ENCODE assay signal across 7 mouse cellular contexts in the genomic region with DNA sequence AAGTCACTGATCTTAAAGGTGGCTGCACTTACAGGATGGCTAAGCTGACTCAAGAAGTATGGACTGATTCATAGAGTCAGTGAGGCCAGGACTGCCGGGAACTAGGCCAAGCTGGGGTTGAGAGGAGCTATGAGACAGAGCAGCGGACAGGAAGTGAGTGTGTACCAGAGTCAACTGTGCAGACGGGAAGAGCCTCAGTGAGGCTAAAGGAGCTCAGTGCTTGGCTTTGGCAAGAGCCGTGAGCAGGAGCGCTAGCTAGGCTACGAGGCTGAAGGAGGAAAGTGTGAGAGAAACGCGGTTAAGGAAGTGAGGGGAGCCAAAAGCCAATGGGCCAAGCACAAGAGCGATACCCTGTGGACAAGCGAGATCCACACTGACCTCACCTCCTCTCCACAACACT. TPM values are rescaled to one million over a fixed set of nuclear protein-coding genes. Genes with fewer than 3 reads are reported as not detected.
DNase-seq lines count a peak whose midpoint lies in the region; ATAC-seq lines count a peak whose summit lies in the region.

No protein-coding gene starts in this region.

- no peak overlapping the region for H3K4me3 ChIP-seq in kidney, embryonic 16.5 days (ENCODE audit: low read length)

- no peaks in the 10 kb centered on the region for H3K36me3 ChIP-seq in kidney, embryonic 16.5 days (ENCODE audit: insufficient read depth, low read length)

- no peak overlapping the region for H3K4me2 ChIP-seq in kidney, embryonic 16.5 days (replicated peaks; ENCODE audit: low read depth, low read length)

- WGBS in kidney, embryonic 16.5 days: 62% methylated on average over 10 of the region's 10 CpGs

- H3K27me3 ChIP-seq in kidney, embryonic 16.5 days (ENCODE audit: insufficient read depth, low read length): no peaks in the 10 kb centered on the region

- H3K4me1 ChIP-seq in kidney, embryonic 16.5 days (ENCODE audit: insufficient read depth, low read length): no peaks in the 10 kb centered on the region

- H3K9ac ChIP-seq in kidney, embryonic 16.5 days (replicated peaks; ENCODE audit: low read length): no peak overlapping the region

- DNase-seq in adrenal gland, postnatal 36 days: peak; percentile 73 to 76
- DNase-seq in gastrocnemius, postnatal 25 days: peak; percentile 31
- DNase-seq in lung, postnatal 4 days: peak; percentile 74 to 85
- no peak for DNase-seq in ovary, postnatal 36 days (ENCODE audit: low spot score)
- DNase-seq in layer of hippocampus, postnatal 10 days (ENCODE audit: low spot score in 2 of 2): no peak
- no peak for DNase-seq in frontal cortex, postnatal 25 days (ENCODE audit: low spot score in 2 of 2)

- no peaks in the 10 kb centered on the region for H3K9me3 ChIP-seq in kidney, embryonic 16.5 days (ENCODE audit: low read length)

- no peak overlapping the region for H3K27ac ChIP-seq in kidney, embryonic 16.5 days (ENCODE audit: low read length)

- ATAC-seq in kidney, embryonic 16.5 days (ENCODE audit: low FRiP score, low TSS enrichment): peak; percentile 84

RNA-seq across cellular contexts. Expression of a gene that starts 34.7 kb away (rescaled TPM):
- 10 to 100 TPM; 20.0 to 21.0 TPM for total RNA-seq in adrenal gland, postnatal 36 days (2021)
- total RNA-seq in gastrocnemius, postnatal 25 days (2021): 1 to 10 TPM; 5.6 to 6.7 TPM
- 19.7 and 20.5 TPM in 2 replicates for polyA plus RNA-seq in kidney, embryonic 16.5 days (2015; fragmentation: Nextera tagmentation; extraction: Ambion mirVana)
- 10 to 100 TPM; 43.4 to 50.8 TPM for total RNA-seq in layer of hippocampus, postnatal 10 days (2021)

RNA-seq across cellular contexts. Expression of a gene that starts 34.8 kb away (rescaled TPM):
- total RNA-seq in adrenal gland, postnatal 36 days (2021): 10 to 100 TPM in 1 of 2 experiments, 1 to 10 TPM in 1; 5.3 to 20.0 TPM
- under 1 TPM; 0.43 to 0.87 TPM for total RNA-seq in gastrocnemius, postnatal 25 days (2021)
- polyA plus RNA-seq in kidney, embryonic 16.5 days (2015; fragmentation: Nextera tagmentation; extraction: Ambion mirVana): 6.7 and 7.1 TPM in 2 replicates
- total RNA-seq in layer of hippocampus, postnatal 10 days (2021): 10 to 100 TPM; 56.7 to 62.0 TPM

Comparison
In these comparisons a context has a peak if more than half of its experiments do, and no peak if none do; other contexts are left out.
1. DNase-seq: peak in adrenal gland, postnatal 36 days (2 of 2), gastrocnemius, postnatal 25 days (single experiment) and lung, postnatal 4 days (2 of 2); none in ovary, postnatal 36 days (single experiment), layer of hippocampus, postnatal 10 days (0 of 2) and frontal cortex, postnatal 25 days (0 of 2).